Mouse (Mus musculus): ENCODE data around the gene Gm20671.
"Not testable (repeated sequence)": the region's sequence is repeated elsewhere in the genome, so short reads cannot be mapped to it uniquely, and the experiment has no call there.

DNA sequence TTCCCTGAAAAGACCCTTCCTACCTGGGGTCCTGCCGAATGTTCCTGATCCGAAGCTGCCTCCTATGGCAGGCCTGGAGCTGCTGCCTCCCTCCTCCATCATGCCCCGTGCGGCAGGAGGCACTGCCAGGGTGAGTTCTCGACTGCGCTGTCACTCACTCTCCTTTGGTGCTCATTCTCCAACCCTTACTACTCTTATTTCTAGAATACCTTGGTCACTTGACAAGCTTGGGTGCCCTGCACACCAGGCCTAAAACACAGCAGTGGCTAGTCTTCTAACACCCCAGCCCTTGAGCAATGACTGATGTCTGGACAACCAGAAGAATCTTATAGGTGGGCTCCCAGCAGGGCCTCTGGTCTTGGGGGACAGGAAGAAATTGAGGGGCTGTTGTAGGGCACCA lies 93.0 kb downstream of the Gm20671 start:
- not testable (repeated sequence) for TF ChIP-seq CTCF, EP300 (IDR thresholded peaks at IDR 0.05)

Data from lung, postnatal 0 days (tissue).